Mouse (Mus musculus): ENCODE measurements around the gene Jade1. TPM values are rescaled to one million over a fixed set of nuclear protein-coding genes. Genes with fewer than 3 reads are reported as not detected.

Gene Jade1
- polyA plus RNA-seq (2014; fragmentation: Nextera tagmentation; extraction: Ambion mirVana), result 16.7 and 18.6 TPM in 2 replicates

- Histone ChIP-seq H3K27ac (ENCODE audit: low read depth, low read length) (no peak within 1 kb of the TSS), H3K9ac (ENCODE audit: low read depth, low read length) (no peak within 1 kb of the TSS), H3K4me2 (no peak within 1 kb of the TSS), H3K36me3 (ENCODE audit: control insufficient read depth, insufficient read depth, low read length) (no peaks in the 10 kb centered on the region), H3K9me3 (ENCODE audit: control insufficient read depth, low read length) (no peaks in the 10 kb centered on the region), H3K4me3 (ENCODE audit: low read depth, low read length) (no peak within 1 kb of the TSS), H3K27me3 (replicated peaks; ENCODE audit: control insufficient read depth, insufficient read depth, low read length) (no peaks in the 10 kb centered on the region), H3K4me1 (replicated peaks; ENCODE audit: control insufficient read depth, insufficient read depth, low read length) (peaks cover 15% of the 10 kb centered on the region)
- ATAC-seq (replicated peaks; ENCODE audit: low FRiP score) (no peak), DNase-seq (ENCODE audit: low spot score) (no peak)
- whole genome bisulfite sequencing, result 94% methylated on average over 36 of the region's 36 CpGs
These were observed at the start of gene Jade1 for GRCm38 (mm10) chr3:41555491-41556381. TSS of gene Jade1 (plus strand) at chr3:41555731.

- no peak overlapping the region for H3K9ac ChIP-seq (ENCODE audit: low read depth, low read length)
- ATAC-seq (replicated peaks; ENCODE audit: low FRiP score) (no peak), DNase-seq (ENCODE audit: low spot score) (no peak)
- no peaks in the 10 kb centered on the region for H3K27me3 ChIP-seq (replicated peaks; ENCODE audit: control insufficient read depth, insufficient read depth, low read length)
- no peak overlapping the region for H3K4me2 ChIP-seq
- no peak overlapping the region for H3K27ac ChIP-seq (ENCODE audit: low read depth, low read length)
- H3K4me3 ChIP-seq (ENCODE audit: low read depth, low read length), result no peak overlapping the region
- no peaks in the 10 kb centered on the region for H3K9me3 ChIP-seq (ENCODE audit: control insufficient read depth, low read length)
- no peaks in the 10 kb centered on the region for H3K4me1 ChIP-seq (replicated peaks; ENCODE audit: control insufficient read depth, insufficient read depth, low read length)
- WGBS, result 90% methylated on average over 2 of the region's 2 CpGs
- H3K36me3 ChIP-seq (ENCODE audit: control insufficient read depth, insufficient read depth, low read length), result no peaks in the 10 kb centered on the region
These were observed 46.1 kb upstream of the Jade1 start for GRCm38 (mm10) chr3:41509441-41509840.

GRCm38 (mm10) chr3:41510191-41510590, 45.3 kb upstream of the Jade1 start:
- Histone ChIP-seq H3K9ac (ENCODE audit: low read depth, low read length) (no peak overlapping the region), H3K9me3 (ENCODE audit: control insufficient read depth, low read length) (no peaks in the 10 kb centered on the region), H3K27ac (ENCODE audit: low read depth, low read length) (no peak overlapping the region), H3K27me3 (replicated peaks; ENCODE audit: control insufficient read depth, insufficient read depth, low read length) (no peaks in the 10 kb centered on the region), H3K4me3 (ENCODE audit: low read depth, low read length) (no peak overlapping the region), H3K36me3 (ENCODE audit: control insufficient read depth, insufficient read depth, low read length) (no peaks in the 10 kb centered on the region), H3K4me1 (replicated peaks; ENCODE audit: control insufficient read depth, insufficient read depth, low read length) (no peaks in the 10 kb centered on the region), H3K4me2 (no peak overlapping the region)
- ATAC-seq (replicated peaks; ENCODE audit: low FRiP score) (no peak), DNase-seq (ENCODE audit: low spot score) (no peak)
- 79% methylated on average over 9 of the region's 9 CpGs for WGBS

GRCm38 (mm10) chr3:41510750-41511149, 44.8 kb upstream of the Jade1 start:
- no peak overlapping the region for H3K9ac ChIP-seq (ENCODE audit: low read depth, low read length)

GRCm38 (mm10) chr3:41514003-41514402, 41.5 kb upstream of the Jade1 start:
- Histone ChIP-seq H3K9me3 (ENCODE audit: control insufficient read depth, low read length) (no peaks in the 10 kb centered on the region), H3K4me1 (replicated peaks; ENCODE audit: control insufficient read depth, insufficient read depth, low read length) (no peaks in the 10 kb centered on the region), H3K36me3 (ENCODE audit: control insufficient read depth, insufficient read depth, low read length) (no peaks in the 10 kb centered on the region), H3K4me2 (no peak overlapping the region), H3K27me3 (replicated peaks; ENCODE audit: control insufficient read depth, insufficient read depth, low read length) (no peaks in the 10 kb centered on the region), H3K27ac (ENCODE audit: low read depth, low read length) (no peak overlapping the region), H3K4me3 (ENCODE audit: low read depth, low read length) (no peak overlapping the region), H3K9ac (ENCODE audit: low read depth, low read length) (no peak overlapping the region)
- DNase-seq (ENCODE audit: low spot score) (no peak), ATAC-seq (replicated peaks; ENCODE audit: low FRiP score) (no peak)
- WGBS, result 77% methylated on average over 5 of the region's 5 CpGs

More at GRCm38 (mm10) chr3:41510750-41511149, 44.8 kb upstream of the Jade1 start:
- Histone ChIP-seq H3K27me3 (replicated peaks; ENCODE audit: control insufficient read depth, insufficient read depth, low read length) (no peaks in the 10 kb centered on the region), H3K4me1 (replicated peaks; ENCODE audit: control insufficient read depth, insufficient read depth, low read length) (no peaks in the 10 kb centered on the region), H3K4me3 (ENCODE audit: low read depth, low read length) (no peak overlapping the region), H3K9me3 (ENCODE audit: control insufficient read depth, low read length) (no peaks in the 10 kb centered on the region), H3K27ac (ENCODE audit: low read depth, low read length) (no peak overlapping the region), H3K4me2 (no peak overlapping the region), H3K36me3 (ENCODE audit: control insufficient read depth, insufficient read depth, low read length) (no peaks in the 10 kb centered on the region)
- ATAC-seq (replicated peaks; ENCODE audit: low FRiP score), result no peak
- no peak for DNase-seq (ENCODE audit: low spot score)
- WGBS, result 48% methylated on average over 7 of the region's 7 CpGs

- Histone ChIP-seq H3K27ac (ENCODE audit: low read depth, low read length) (no peak overlapping the region), H3K27me3 (replicated peaks; ENCODE audit: control insufficient read depth, insufficient read depth, low read length) (no peaks in the 10 kb centered on the region), H3K4me2 (no peak overlapping the region), H3K36me3 (ENCODE audit: control insufficient read depth, insufficient read depth, low read length) (no peaks in the 10 kb centered on the region), H3K4me3 (ENCODE audit: low read depth, low read length) (no peak overlapping the region), H3K9me3 (ENCODE audit: control insufficient read depth, low read length) (no peaks in the 10 kb centered on the region), H3K4me1 (replicated peaks; ENCODE audit: control insufficient read depth, insufficient read depth, low read length) (no peaks in the 10 kb centered on the region), H3K9ac (ENCODE audit: low read depth, low read length) (no peak overlapping the region)
- DNase-seq (ENCODE audit: low spot score) (no peak), ATAC-seq (replicated peaks; ENCODE audit: low FRiP score) (no peak)
- 80% methylated on average over 11 of the region's 11 CpGs for WGBS
These were observed 40.7 kb upstream of the Jade1 start for GRCm38 (mm10) chr3:41514683-41515305.

GRCm38 (mm10) chr3:41516961-41517518, 38.5 kb upstream of the Jade1 start:
- H3K4me1 ChIP-seq (replicated peaks; ENCODE audit: control insufficient read depth, insufficient read depth, low read length), result peaks cover 1% of the 10 kb centered on the region; the same call in 1 of the 2 replicates
- H3K4me3 ChIP-seq (ENCODE audit: low read depth, low read length), result no peak overlapping the region
- H3K27me3 ChIP-seq (replicated peaks; ENCODE audit: control insufficient read depth, insufficient read depth, low read length), result no peaks in the 10 kb centered on the region
- 82% methylated on average over 8 of the region's 8 CpGs for WGBS
- no peaks in the 10 kb centered on the region for H3K36me3 ChIP-seq (ENCODE audit: control insufficient read depth, insufficient read depth, low read length)
- DNase-seq (ENCODE audit: low spot score) (no peak), ATAC-seq (replicated peaks; ENCODE audit: low FRiP score) (no peak)
- H3K9me3 ChIP-seq (ENCODE audit: control insufficient read depth, low read length), result no peaks in the 10 kb centered on the region
- H3K4me2 ChIP-seq, result no peak overlapping the region
- no peak overlapping the region for H3K9ac ChIP-seq (ENCODE audit: low read depth, low read length)
- H3K27ac ChIP-seq (ENCODE audit: low read depth, low read length), result no peak overlapping the region

GRCm38 (mm10) chr3:41520925-41521324, 34.6 kb upstream of the Jade1 start:
- H3K27me3 ChIP-seq (replicated peaks; ENCODE audit: control insufficient read depth, insufficient read depth, low read length), result no peaks in the 10 kb centered on the region
- no peaks in the 10 kb centered on the region for H3K9me3 ChIP-seq (ENCODE audit: control insufficient read depth, low read length)
- H3K9ac ChIP-seq (ENCODE audit: low read depth, low read length), result no peak overlapping the region
- no peak overlapping the region for H3K4me3 ChIP-seq (ENCODE audit: low read depth, low read length)
- ATAC-seq (replicated peaks; ENCODE audit: low FRiP score) (no peak), DNase-seq (ENCODE audit: low spot score) (no peak)
- H3K4me2 ChIP-seq, result no peak overlapping the region
- peaks cover 9% of the 10 kb centered on the region for H3K4me1 ChIP-seq (replicated peaks; ENCODE audit: control insufficient read depth, insufficient read depth, low read length)
- 87% methylated on average over 4 of the region's 4 CpGs for WGBS
- H3K36me3 ChIP-seq (ENCODE audit: control insufficient read depth, insufficient read depth, low read length), result no peaks in the 10 kb centered on the region
- H3K27ac ChIP-seq (ENCODE audit: low read depth, low read length), result no peak overlapping the region
